Mouse (Mus musculus) intestine, postnatal 0 days (tissue): Measurements from ENCODE around the gene Atf7ip2. TPM values are rescaled to one million over a fixed set of nuclear protein-coding genes. Genes with fewer than 3 reads are reported as not detected.
"Not testable (repeated sequence)": the region's sequence is repeated elsewhere in the genome, so short reads cannot be mapped to it uniquely, and the experiment has no call there.

Experiments used
- ATAC-seq: fragments of 200-750 bp; cut with Nextera tagmentation; 2 replicates; pipeline ENCODE4 v1.8.0; 2017; ENCODE audit warnings: mild to moderate bottlenecking, moderate TSS enrichment, moderate library complexity
- H3K27ac ChIP-seq: fragments of 300-500 bp; sonication (generic); 2 replicates; pipeline ENCODE4 v1.5.1; 2014; ENCODE audit warnings: mild to moderate bottlenecking, low read depth, low read length, moderate library complexity
- H3K27me3 ChIP-seq: fragments of 300-500 bp; sonication (generic); replicated peaks from 2 replicates; pipeline ENCODE4 v1.6.1; 2014; ENCODE audit warnings: low read length, mixed read lengths; ENCODE audit not compliant: control insufficient read depth, insufficient read depth
- H3K36me3 ChIP-seq: fragments of 300-500 bp; sonication (generic); 2 replicates; pipeline ENCODE4 v1.6.1; 2014; ENCODE audit warnings: mild to moderate bottlenecking, moderate library complexity; ENCODE audit not compliant: control insufficient read depth, insufficient read depth
- H3K4me1 ChIP-seq: fragments of 300-500 bp; sonication (generic); replicated peaks from 2 replicates; pipeline ENCODE4 v1.6.1; 2014; ENCODE audit warnings: antibody characterized with exemption, low read length, mixed read lengths; ENCODE audit not compliant: control insufficient read depth, insufficient read depth
- H3K4me2 ChIP-seq: fragments of 300-500 bp; sonication (generic); replicated peaks from 2 replicates; pipeline ENCODE4 v1.6.1; 2014; ENCODE audit warnings: low read depth, mild to moderate bottlenecking, moderate library complexity
- H3K4me3 ChIP-seq: fragments of 300-500 bp; sonication (generic); 2 replicates; pipeline ENCODE4 v1.5.1; 2014; ENCODE audit warnings: low read depth, low read length
- H3K9ac ChIP-seq: fragments of 300-500 bp; sonication (generic); 2 replicates; pipeline ENCODE4 v1.6.1; 2014; ENCODE audit warnings: mild to moderate bottlenecking, low read depth, low read length
- H3K9me3 ChIP-seq: fragments of 300-500 bp; sonication (generic); 2 replicates; pipeline ENCODE4 v1.6.1; 2016; ENCODE audit warnings: mixed run types; ENCODE audit not compliant: control insufficient read depth
- CTCF ChIP-seq: sonication (generic); IDR thresholded peaks from 2 replicates; pipeline ENCODE4 v1.5.1; 2016; ENCODE audit warnings: low read depth, mild to moderate bottlenecking, control low read depth, antibody characterized with exemption, moderate library complexity
- WGBS: fragments of 180-500 bp; shearing (Covaris S2); extraction: QIAGEN DNeasy Blood & Tissue Kit; methylation state at CpG from one replicate; pipeline ENCODE4 v1.1.7; 2014; 5-methylcytosine and 5-hydroxymethylcytosine counted together
- polyA plus RNA-seq: library from polyadenylated mRNA; unstranded; fragments of >200 nt; fragmentation: Nextera tagmentation; extraction: Ambion mirVana; gene quantifications from 2 replicates; pipeline ENCODE4 v1.2.1, GENCODE M21; 2015

The Atf7ip2 gene
- polyA plus RNA-seq, 1 experiment from 2014 or later = 0.18 TPM

DNA sequence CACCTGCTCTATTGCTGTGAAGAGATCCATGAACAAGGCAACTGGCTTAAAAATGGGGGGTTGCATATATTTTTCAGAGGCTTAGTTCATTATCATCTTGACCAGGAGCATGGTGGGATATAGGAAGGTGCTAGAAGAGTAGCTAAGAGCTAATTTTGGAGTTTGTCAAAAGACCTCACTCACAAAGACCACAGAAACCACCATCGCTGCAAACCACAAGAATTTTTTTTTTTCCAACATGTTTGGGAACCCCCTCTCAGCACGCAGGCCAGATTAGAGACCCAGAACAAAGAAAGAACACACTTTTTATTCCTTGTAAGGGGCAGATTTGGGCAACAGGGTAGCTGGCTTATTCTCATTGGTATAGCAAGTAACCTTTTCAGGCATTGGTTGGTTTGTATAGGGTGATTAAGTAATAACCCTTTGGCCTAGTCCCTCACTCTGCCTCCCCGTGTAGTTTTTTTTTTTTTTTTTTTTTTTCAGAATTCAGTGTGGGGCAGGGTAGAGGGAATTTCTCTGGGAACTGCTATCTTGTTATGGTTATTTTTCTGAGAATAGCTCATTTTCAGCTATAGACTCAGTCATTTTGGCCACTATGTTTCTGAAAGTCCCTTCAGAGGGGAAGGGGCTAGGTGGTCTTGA, 20.2 kb upstream of the Atf7ip2 start:
- ATAC-seq = no peak
- TF ChIP-seq CTCF = no peak
- H3K4me3 ChIP-seq = no peak overlapping the region
- 78% methylated on average over 3 of the region's 3 CpGs for WGBS
- no peaks in the 10 kb centered on the region for H3K4me1 ChIP-seq
- no peak overlapping the region for H3K9ac ChIP-seq
- no peak overlapping the region for H3K27ac ChIP-seq
- H3K36me3 ChIP-seq = no peaks in the 10 kb centered on the region
- H3K27me3 ChIP-seq = no peaks in the 10 kb centered on the region
- H3K4me2 ChIP-seq = no peak overlapping the region
- H3K9me3 ChIP-seq = no peaks in the 10 kb centered on the region

DNA sequence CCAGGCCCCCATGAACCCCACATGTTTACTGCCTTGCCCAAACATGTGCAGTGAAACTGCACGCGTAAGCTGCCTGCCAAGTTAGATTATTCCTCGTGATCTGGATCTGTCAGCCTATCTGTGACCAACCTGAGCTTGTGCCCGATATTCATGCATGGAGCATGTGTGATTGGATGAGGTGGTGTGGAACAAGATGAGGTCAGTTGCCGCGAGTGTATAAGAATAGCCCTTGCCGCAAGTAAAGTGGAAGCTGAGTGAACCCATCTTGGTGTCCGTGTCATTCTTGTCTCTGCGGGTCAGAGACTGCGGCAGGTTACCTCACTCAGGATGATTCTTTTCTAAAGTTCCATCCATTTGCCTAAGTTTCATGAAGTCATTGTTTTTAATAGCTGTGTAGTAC, 5.1 kb upstream of the Atf7ip2 start:
- not testable (repeated sequence) for H3K9ac ChIP-seq, H3K4me2 ChIP-seq, H3K36me3 ChIP-seq, H3K9me3 ChIP-seq, H3K4me3 ChIP-seq, ATAC-seq, H3K27ac ChIP-seq, H3K27me3 ChIP-seq, H3K4me1 ChIP-seq
- 98% methylated on average over 10 of the region's 10 CpGs for WGBS

DNA sequence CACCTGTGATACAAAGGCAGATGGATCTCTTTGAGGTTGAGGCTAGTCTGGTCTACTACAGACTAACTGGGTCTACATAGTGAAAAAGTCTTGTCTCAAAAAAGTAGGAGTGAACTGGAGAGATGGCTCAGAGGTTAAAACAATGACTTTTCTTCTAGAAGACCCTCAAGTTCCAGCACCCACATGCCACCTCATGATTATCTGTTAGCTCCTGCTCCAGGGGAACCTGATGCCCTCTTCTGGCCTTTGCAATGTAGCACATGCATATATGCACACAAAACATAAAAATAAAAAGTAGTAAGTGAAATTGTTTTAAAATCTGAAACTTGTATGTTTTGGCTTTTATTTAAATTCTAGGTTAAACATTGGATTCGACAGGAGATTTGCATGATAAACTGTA, 16.3 kb downstream of the Atf7ip2 start:
- ATAC-seq = no peak
- 78% methylated on average over 1 of the region's 1 CpGs for WGBS
- Histone ChIP-seq H3K27ac (no peak overlapping the region), H3K27me3 (no peaks in the 10 kb centered on the region), H3K9me3 (no peaks in the 10 kb centered on the region), H3K4me2 (no peak overlapping the region), H3K4me3 (no peak overlapping the region), H3K4me1 (no peaks in the 10 kb centered on the region), H3K9ac (no peak overlapping the region), H3K36me3 (no peaks in the 10 kb centered on the region)
- peak; percentile 48 for TF ChIP-seq CTCF

DNA sequence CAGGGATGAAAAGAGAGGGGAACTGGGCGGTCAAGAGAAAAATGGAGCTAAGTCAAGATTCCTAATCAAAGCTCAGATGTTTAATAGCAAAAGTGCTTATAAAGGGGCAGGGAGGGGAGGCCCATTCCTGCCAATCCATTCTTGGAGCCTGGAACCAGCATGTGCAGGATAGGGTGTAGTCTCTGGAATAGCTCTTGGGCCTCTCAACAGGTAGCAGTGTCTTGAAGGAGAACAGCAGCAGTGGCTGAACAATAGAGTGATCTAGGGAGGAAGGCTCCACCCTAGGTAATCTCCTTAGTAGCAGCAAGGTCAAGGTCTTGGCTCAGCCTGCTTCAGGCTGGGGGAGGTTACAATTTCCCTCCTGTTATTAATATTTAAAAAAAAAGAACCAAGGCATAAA, 23.9 kb downstream of the Atf7ip2 start:
- not testable (repeated sequence) for H3K4me1 ChIP-seq, H3K4me2 ChIP-seq, H3K27me3 ChIP-seq, H3K4me3 ChIP-seq, H3K9ac ChIP-seq, H3K27ac ChIP-seq, H3K9me3 ChIP-seq, ATAC-seq, H3K36me3 ChIP-seq
- 82% methylated on average over 1 of the region's 1 CpGs for WGBS

DNA sequence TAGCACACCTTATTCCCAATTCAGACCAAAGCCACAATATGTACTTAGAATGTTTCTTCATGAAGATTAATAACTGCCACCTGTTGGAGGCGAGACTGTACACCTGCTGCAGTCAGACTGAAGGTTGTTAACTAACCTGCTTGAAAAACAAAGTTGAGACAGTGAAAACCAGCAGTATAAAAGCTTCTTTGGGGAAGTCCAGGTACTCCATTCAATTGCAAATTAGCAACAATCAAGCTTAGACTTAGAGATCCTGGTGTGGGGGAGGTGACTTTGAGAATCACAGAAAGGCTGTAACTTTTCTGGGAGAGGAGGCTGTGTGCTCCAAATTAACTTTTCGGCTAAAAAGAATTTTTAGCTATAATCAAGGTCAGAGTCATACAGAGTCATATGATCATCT, 24.5 kb downstream of the Atf7ip2 start:
- not testable (repeated sequence) for H3K27me3 ChIP-seq, H3K9me3 ChIP-seq, H3K4me3 ChIP-seq, H3K4me2 ChIP-seq, H3K9ac ChIP-seq, H3K27ac ChIP-seq, ATAC-seq, H3K36me3 ChIP-seq, H3K4me1 ChIP-seq
- WGBS = 87% methylated on average over 2 of the region's 2 CpGs

DNA sequence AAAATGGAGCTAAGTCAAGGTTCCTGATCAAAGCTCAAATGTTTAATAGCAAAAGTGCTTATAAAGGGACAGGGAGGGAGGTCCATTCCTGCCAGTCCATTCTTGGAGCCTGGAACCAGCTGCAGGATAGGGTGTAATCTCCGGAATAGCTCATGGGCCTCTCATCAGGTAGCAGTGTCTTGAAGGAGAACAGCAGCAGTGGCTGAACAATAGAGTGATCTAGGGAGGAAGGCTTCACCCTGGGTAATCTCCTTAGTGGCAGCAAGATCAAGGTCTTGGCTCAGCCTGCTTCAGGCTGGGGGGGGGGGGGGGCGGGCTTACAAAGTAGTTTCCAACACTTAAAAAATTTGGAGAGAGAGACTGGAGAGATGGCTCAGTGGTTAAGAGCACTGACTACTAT, 34.8 kb downstream of the Atf7ip2 start:
- Histone ChIP-seq H3K27me3 (no peaks in the 10 kb centered on the region), H3K9ac (no peak overlapping the region), H3K9me3 (no peaks in the 10 kb centered on the region), H3K4me3 (no peak overlapping the region), H3K4me1 (no peaks in the 10 kb centered on the region), H3K4me2 (no peak overlapping the region), H3K27ac (no peak overlapping the region), H3K36me3 (no peaks in the 10 kb centered on the region)
- no peak for TF ChIP-seq CTCF
- no peak for ATAC-seq
- WGBS = 65% methylated on average over 2 of the region's 2 CpGs

DNA sequence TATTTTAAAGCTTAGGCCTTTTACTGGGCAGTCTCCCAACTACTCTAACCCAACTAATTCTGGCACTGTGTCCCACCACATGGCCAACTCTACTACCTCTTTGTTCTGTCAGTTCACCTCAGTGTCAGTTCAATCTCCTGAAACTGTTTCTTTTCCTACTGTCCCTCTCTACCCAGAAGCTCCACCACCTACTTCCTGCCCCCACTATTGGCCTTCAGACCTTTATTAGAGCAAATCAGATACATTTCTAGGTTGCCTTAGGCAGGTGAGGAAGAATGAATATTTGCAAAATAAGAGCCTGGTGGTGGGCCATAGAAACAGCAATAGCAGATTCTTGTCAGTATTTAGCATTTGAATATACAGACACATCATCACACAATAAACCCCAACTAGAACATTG, 44.1 kb downstream of the Atf7ip2 start:
- no peaks in the 10 kb centered on the region for H3K4me1 ChIP-seq
- ATAC-seq = no peak
- H3K27me3 ChIP-seq = no peaks in the 10 kb centered on the region
- no peak overlapping the region for H3K9ac ChIP-seq
- no peak overlapping the region for H3K27ac ChIP-seq
- no peak overlapping the region for H3K4me2 ChIP-seq
- H3K36me3 ChIP-seq = no peaks in the 10 kb centered on the region
- TF ChIP-seq CTCF = no peak
- H3K9me3 ChIP-seq = no peaks in the 10 kb centered on the region
- H3K4me3 ChIP-seq = no peak overlapping the region
